Mouse (Mus musculus) adrenal gland, postnatal 14 days (tissue): ENCODE measurements at regions not wholly inside any gene's neighbourhood (a gene's known extent, or its start where the extent isn't known, plus 50 kb on each side); places are given as distances from the start of the nearest gene placed in this dataset.

Source experiments
- DNase-seq: peaks from one replicate; pipeline ENCODE4 v3.0.0; 2021; ENCODE audit warnings: mixed read lengths

DNA sequence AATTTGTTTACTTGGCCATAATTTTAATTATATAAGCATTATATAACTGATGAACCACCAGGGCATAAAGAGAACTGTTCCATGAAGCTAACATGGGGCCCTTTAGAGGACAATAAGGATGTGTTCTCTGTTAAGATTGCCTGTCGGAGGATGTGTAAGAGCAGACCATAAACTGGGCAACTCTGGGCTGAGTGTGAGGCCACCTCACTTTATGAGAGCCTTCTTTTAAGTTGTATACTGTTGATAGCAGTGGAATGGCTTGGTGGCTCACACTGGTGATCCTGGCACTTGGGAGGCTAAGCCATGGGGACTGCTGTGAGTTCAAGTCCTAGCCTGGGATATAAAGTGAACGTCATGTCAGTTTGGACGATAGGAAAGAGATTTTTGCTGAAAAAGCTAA lies 227.3 kb upstream of the Krr1 start:
- DNase-seq, result no peak

DNA sequence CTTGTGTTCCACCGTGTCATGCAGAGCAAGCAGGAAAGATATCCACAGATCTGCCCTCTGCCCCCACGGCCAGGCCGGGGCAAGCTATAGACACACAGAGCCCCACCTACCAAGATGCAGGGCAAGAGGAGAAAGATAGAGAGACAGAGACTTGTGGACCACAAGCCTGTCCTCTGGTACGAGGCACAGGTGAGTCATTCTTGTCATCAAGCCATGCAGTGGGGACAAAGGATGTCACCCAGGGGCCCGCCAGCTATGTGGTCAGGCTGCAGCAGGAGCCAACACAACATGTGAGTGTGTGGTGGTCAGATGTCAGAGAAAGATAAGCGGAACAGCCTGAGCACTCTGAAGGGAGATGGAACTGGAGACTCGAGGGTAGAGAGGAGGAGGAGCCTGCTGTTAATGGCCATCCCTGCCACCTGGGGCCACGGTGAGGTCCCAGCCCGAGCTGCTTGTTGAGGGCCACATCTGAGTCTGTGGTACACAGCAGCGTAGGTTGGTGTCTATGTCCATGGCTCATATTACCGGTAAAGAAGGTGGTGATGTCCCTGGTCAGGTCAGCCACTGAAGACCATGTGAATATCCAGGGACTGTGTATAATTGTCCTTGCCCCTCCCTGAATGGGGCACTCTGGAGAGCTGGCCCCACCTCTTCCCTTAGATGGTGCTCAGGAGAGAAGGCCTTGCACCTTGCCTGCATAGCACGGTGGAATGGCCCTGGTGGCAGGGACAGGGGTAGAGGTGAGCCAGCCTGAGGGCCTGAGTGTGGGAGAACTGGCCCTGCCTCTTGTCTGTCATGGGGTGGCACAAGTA lies 226.2 kb upstream of the Krr1 start:
- no peak for DNase-seq

DNA sequence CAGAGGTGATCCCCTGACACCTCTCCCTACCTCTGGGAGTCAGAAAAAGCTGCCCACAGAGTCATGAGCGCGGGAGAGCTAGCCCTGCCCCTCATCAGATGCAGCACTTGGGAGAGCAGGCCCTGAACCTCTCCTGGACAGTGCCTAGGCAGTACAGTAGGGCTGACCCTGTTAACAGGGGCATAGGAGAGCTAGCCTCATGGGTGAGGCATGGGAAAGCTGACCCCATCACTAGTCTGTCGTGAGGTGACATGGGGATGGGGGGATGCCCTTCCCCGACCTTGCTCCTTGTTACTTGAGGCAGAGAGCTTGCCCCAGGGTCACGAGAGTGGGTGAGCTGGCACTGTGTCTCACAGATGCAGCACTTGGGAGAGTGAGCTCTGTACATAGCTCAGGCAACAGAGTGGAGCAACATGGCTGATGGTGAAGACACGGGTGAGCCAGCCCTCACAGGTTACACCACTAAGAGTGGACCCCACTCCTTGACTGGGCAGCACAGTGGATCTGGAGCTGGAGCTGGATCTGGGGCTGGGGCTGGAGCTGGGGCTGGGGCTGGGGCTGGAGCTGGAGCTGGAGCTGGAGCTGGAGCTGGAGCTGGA lies 225.5 kb upstream of the Krr1 start:
- no peak for DNase-seq

DNA sequence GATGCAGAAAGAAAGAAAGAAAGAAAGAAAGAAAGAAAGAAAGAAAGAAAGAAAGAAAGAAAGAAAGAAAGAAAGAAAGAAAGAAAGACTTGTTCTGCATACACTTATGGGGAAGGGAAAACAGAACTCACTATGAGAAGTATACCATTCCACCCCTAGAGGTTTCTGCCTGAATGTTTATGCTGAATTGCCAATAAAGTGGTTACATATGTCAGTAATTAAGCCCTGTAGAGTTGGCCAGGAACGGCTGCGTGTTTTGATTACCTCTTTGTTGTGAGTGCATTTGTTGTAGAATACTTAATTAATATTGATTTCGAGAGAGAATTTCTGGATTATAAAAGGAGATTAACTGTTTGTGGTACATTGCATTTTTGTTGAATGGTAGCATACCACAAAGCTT lies 224.0 kb upstream of the Krr1 start:
- no peak for DNase-seq

DNA sequence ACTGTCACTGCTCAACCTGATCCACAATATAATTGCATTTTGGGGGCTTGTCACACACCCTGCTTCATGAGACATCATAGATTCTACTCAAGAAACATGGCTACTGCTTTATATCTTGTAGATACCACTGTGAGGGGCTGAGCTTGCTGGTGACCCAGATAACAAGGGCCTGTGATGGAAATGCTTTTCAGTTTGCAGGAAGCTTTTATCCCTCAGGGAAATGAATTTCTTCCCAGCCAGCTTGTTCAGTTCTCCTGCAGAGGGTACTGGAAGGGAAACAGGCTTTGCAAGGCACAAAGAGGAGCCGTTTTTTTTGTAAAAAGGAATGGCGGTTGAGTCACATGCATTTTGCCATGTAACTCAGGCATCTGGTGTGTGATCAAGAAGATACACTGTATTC lies 218.8 kb upstream of the Krr1 start:
- DNase-seq, result no peak

DNA sequence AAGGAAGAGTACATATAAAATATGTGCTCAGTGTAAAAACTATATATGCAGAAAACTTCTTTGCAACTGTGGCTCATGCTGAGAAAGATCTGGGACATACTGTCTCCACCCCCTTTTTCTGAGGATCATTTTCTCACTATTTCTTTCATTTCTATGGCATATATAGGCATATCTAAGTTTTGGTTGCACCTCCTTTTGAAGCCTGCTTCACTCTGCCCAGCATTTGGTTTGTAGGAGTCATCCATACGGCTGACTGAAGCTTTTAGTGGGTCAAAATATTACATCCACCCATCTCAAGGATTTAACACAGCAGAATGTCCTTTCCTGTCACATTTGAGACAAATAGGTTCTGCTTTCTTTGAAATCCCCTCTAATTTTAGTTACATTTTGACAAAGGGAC lies 216.5 kb upstream of the Krr1 start:
- no peak for DNase-seq

DNA sequence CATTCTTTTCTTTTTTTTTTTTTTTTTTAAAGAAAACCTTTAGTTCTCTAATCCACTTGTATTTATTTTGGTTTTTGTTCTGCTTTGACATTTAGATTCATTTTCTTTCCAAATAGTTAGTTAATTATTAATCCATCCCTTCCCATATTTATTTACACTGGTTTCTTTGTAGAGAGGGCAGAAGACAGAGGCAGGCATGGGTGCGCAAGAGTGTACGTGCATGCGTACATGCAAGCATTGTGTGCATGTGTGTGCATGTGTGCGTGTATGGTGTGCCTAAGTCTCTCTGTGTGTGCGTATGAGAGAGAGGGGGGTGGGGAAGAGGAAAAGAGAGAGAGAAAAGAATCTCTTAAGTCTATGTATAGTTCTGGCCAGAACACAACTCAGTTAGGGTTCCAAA lies 215.9 kb upstream of the Krr1 start:
- no peak for DNase-seq

DNA sequence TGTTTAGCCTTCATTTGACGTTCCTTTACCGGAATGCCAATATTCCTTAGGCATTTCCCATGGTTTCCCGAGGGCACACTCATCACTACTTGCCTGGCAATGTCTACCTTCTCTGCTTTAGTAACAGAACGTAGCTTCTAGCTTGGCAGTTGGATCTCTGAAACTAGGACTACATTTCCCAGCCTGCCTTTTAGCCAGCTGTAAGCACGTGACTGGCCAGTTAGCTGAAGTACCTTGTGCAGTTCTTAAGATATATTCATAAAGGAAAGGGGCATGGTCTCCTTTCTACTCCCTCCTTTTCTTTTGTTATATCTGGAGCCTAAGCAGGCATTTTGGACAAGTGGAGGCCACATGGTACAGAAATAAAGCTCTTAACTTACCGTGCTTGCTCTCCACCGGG lies 214.8 kb upstream of the Krr1 start:
- no peak for DNase-seq

DNA sequence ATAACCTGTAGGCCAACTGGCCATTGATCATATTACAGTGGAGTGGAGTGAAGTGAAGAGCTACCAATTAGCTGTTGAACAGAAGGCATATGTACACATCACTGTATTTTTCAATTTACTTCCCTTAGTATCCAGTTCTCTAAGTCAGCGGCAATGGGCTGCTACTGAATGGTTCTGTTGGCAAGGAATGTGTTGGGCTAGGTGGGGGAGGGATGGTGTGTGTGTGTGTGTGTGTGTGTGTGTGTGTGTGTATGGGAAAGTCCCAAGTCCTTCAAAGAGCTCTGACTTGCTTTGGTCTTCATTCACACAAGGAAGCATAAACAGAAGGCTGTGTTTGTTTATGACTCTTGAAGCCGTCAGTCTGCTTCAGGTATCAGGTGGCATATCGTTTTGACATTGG lies 213.0 kb upstream of the Krr1 start:
- DNase-seq, result no peak

DNA sequence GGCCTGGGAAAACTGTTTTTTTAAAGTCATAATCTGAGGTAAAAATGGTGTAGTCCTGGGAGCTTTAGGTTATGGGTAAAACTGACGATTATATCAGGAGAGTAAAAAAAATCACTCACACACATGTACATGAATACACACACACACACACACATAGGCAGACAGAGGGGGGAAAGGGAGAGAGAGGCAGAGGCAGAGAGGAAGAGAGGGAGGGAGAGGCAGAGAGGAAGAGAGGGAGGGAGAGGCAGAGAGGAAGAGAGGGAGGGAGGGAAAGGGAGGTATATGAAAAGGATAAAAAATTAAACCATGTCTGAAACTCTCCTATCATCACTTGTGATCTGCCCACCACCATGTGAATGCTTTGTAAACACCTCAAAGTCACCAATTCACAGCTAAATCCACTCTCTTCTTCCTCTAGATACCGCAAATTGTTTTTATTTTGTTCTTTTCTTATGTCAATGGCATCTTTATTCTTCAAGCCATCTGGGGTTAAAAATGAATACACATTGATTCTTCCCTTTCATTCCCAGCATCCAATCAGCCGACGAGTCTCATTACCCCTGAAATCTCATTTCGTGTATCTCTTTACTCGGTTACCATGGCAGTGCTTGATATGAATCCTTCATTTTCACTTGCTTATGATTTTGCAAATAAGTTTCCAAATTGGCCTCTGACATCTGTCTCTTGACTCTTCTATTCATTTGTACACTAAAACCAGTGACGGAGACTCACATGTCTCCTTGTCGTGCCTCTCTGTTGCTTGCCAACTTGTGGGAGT lies 209.5 kb upstream of the Krr1 start:
- DNase-seq, result no peak

DNA sequence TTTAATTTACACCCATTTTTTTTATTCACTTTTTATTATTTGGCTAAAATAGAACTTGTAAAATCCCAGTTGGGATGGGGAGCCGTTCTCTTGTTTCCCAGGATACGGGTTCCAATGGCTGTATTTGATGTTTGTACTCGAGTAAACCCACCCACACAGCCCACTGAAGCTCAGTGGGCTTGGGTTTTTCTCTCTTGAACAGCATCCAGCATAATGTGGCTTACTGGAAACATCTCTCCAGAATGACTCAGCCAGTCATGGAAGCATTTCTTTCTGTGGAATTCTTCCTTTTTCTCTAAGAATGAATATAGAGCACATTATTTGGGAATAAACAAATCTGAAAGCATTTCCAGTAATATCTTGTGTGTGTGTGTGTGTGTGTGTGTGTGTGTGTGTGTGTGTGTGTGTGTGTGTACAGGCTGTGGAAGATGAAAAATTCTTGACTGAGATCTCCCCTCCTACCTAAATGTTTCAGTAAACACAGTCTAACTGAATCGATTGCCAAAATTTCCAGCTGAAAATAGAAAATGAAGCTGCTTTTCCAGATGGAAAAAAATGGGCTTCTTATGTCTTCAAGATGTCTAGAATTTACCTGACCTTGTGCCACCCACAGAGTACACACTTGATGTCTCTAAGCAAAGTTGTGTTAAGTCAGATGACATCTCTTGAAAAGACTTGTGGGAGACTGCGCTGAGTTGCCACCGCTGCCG lies 205.3 kb upstream of the Krr1 start:
- DNase-seq, result no peak

DNA sequence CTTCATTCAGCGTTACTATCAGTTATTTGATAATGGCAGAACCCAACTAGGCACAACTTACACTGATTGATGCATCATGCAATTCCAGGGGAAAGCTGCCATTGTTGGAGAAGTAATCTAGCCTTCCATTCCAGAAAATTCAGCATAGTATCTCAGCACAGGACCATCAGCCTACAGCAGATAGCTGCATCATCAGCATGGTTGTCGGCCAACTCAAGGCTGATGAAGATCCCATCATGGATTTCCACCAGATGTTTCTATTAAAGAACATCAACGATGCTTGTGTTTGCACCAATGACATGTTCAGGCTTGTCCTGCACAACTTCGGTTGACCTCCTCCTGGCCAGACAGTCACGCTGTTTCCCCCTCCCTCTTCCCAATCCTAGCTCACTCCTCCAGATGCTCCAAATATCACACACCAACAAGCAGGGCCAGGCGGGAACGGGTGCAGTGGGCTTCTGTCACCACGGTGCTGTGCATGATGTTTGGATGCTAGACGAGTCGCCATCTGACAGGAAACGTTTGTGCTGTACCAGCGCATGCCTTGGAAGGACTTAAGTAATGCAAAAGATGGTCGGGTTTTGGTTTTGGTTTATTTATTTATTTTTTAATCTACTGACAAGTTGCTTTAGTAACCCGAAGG lies 204.5 kb upstream of the Krr1 start:
- no peak for DNase-seq

DNA sequence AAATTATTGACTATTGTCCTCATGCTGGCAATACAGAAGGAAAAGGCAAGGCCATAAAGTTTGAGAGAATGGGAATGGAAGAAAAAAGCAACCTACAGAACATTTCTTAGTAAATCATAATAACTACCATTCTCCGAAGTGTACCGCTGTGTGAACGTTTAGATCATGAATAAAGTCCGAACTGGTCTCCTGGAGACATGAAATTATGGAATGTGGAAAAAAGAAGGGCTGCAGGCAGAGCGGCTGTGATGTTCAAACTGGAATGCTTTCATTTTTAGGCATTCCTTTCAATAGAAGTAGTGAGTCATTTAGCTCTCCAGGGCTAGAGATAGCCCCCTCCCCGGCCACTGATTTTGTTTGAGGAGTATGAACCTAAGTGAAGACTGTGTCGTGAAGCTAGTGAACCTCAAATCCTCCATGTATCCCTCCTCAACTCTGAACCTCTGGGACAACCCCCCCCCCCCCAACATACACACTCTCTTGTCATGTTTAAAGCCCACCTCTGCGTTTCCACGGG lies 202.9 kb upstream of the Krr1 start:
- peak; percentile 25 for DNase-seq

DNA sequence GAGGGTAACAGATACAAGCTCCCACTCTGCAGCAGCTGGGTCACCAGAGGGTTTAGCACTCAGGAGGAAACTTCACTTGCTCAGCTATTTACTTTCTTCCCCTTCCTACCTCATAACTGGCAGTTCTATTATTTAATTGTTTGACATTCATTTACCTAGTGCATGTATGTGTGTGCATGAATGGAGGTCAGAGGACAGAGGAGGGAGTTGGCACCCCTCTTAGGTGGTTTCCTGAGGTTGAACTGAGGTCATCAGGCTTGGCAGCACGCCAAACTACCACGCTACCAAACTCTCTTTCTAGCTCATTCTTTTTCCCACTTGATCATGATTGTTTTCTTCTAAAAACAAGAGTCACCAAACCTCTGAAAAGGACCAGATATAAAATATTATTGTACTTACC lies 202.4 kb upstream of the Krr1 start:
- DNase-seq, result peak; percentile 49

DNA sequence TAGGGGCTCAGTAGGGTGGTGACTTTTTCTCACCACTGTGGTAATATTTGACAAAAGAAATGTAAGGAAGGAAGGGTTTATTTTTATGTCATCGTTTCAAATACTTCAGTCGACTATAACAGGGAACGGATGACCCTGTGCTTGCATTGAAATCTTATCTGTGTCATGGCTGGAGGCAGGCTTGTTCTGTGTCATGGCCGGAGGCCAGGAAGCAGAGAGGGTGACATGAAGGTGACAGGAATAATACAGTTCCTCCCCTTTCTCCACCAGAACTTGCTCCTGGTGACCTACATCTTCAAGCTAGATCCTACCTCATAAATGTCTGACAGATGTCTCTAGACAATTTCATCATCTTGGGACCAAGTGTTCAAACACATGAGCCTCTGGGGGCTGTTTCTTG lies 201.5 kb upstream of the Krr1 start:
- DNase-seq, result peak; percentile 38

DNA sequence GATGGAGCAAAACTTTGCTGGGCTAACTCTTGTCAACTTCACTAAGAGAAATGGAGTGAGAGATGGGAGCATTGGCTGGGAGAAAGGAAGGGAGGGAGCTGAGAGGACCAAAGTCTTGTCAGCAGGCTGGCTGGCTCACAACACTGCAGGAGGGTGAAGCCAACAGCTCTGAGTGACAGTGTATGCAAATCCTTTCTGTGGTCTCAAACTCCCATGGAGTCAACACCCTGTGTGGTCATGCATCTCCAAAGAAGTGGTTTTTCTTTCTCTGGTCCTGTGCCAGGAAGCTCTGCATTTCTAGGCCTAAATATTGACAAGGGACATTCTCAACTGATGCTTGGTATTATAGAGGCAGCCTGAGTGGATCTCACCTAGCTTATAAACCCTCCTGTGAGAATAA lies 194.9 kb upstream of the Krr1 start:
- DNase-seq, result no peak

DNA sequence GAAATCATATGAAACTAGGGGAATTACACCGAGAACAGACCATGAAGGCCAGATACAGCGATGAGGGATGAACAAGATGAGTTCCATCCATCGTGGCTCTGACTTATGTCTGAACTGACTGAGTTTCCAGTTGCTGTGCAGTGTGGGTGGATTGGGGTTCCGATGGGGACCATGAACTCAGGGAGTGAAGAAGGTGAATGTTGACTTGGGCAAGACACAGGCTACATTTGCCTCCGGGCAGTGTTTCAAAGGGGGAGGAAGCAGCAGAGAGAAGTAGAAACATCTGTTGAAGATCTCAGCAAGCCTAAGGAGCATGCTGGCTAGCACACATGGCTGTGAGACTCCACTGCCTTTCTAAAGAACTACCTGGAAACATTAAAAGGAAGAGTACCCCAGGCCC lies 194.4 kb upstream of the Krr1 start:
- no peak for DNase-seq

DNA sequence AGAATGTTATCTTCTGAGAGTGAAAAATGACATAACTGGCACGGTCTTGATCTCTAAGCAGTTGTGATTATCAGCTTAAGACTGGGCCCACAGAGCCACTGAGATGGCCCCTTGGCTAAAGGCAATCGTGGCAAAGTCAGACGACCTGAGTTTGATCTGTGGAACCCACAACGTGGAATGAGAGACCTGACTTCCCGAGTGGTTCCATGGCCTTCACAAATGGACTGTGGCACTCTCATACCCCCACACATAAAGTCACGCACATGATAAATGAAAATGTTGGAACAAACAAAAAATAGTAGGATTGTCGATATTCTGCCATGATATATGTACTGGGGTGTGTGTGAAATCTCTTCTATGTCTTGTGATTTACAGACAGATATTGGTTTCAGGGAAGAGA lies 192.5 kb upstream of the Krr1 start:
- DNase-seq, result no peak

DNA sequence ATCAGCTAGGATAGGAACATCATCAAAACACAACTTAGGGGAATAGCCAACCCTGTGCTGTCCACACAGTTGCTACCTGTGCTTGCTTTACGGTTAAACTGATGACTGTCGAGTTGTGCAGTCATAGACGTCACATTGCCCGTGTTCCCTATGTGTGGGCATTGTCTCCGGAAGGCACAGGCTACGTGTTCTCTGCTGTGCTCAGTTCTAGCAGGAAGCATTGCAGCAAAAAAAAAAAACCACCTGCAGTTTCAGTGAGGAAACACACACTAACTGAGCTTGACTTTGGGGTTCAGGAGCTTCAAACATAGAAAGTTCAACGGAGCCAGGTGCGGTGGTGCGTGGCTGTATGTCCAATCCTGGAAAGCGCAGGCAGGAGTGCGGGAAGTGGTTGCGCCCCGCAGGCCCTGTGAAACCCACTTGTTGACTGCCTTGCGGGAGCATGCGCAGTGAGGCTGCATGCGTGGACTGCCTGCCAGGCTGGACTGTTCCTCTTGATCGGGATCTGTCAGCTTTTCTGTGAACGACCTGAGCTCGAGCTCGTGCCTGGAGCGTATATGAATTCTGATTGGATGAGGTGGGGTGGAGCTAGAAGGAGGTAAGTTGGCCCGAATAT lies 190.2 kb upstream of the Krr1 start:
- peak; percentile 13 for DNase-seq

DNA sequence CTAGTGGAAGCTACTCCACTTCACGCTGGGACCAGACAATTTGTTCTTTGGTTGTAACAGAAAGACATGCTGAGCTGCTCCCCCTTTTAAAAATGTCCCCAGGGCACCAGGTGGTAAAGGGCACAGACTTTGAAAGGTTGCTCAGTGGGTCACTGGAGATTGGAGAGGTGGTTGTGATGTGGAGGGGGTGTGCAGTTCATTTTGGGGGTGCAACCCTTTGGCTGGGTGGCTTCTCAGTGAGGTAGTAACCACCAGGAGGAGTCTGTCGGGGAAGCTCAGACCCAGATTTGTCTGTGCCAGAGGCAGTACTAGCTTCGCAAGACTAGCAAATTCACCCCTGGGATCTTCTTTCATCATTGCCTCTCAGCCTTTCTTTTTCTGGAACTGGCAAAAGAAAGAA lies 189.0 kb upstream of the Krr1 start:
- DNase-seq, result no peak

DNA sequence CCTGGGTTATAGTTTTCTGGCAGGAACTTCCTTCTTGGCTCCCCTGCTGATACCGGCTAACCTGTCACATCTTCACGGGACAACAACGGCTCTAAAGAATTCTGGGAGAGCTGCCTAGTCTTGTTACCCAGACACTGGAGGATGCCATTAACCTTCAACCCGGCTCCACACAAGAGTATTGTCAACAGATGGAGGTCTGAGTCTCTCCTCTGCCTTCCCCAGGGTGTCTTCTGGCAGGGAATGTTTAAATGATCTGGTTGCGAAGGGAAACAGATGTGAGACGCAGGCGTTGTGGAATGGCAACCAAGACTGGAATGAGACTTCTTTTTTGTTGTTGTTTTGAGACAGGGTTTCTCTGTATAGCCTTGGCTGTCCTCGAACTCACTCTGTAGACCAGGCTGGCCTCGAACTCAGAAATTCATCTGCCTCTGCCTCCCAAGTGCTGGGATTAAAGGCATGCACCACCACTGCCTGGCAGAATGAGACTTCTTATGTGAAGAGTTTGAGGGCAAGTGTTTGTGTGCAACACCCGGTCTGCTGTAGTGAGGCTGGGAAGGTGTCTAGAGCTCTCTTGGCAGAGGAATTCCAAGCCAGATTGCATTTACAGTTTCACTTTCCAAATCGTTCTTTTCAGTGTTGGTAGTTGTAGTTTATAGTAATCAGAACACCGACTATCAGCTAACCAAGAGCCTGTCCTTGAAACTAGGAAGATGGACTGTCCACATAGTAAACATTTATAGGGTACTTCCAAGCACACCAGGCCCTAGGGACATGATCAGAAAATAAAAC lies 188.2 kb upstream of the Krr1 start:
- peak; percentile 20 for DNase-seq
